Mouse (Mus musculus): Measurements from ENCODE around the gene 4930432M17Rik. TPM values are rescaled to one million over a fixed set of nuclear protein-coding genes. Genes with fewer than 3 reads are reported as not detected.

4930432M17Rik gene
- polyA plus RNA-seq, 2 experiments: not detected

DNA sequence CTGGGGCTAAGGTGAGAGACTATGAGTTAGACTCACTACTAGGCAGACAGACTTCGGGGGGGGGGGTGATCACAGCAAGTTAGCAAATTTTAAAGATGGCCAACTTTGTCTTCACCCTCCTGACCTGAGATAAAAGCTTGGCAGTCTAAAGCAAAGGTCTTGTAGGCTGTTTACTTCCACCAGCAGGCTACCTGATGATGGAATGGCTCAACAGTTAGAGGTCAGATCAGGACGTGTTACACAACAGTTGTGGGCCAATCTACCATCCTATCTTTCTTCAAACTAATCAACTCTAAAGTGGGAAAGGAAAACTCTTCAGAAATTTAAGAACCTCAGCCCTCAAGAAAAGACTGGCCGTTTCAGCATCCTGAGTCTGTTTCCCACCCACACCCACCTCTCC is 9.6 kb downstream of the 4930432M17Rik start:
- ATAC-seq (ENCODE audit: insufficient read depth) (no peak), DNase-seq (ENCODE audit: low read depth in 3 of 3, low spot score in 3 of 3) (peak in 1 of 3 experiments; percentile 19)
- H3K4me3 ChIP-seq (ENCODE audit: insufficient read depth in 1 of 2, low read depth in 2 of 2, low read length in 2 of 2): no peak overlapping the region
- TF ChIP-seq CTCF (IDR thresholded peaks at IDR 0.05; ENCODE audit: low read depth) (no peak), EP300 (IDR thresholded peaks at IDR 0.05; ENCODE audit: low read depth) (no peak)
- no peaks in the 10 kb centered on the region for H3K9me3 ChIP-seq (ENCODE audit: control insufficient read depth, low read length)
- no peaks in the 10 kb centered on the region for H3K27me3 ChIP-seq (ENCODE audit: control insufficient read depth, insufficient read depth, low read length)
- WGBS (ENCODE audit: insufficient replicate concordance): 36% methylated on average over 3 of the region's 3 CpGs
- H3K36me3 ChIP-seq (replicated peaks; ENCODE audit: control insufficient read depth, insufficient read depth, low read depth): no peaks in the 10 kb centered on the region
- H3K4me2 ChIP-seq (ENCODE audit: low read depth): no peak overlapping the region
- H3K9ac ChIP-seq (replicated peaks): no peak overlapping the region
- H3K27ac ChIP-seq: no peak overlapping the region
- no peaks in the 10 kb centered on the region; a peak in 1 of 4 replicates for H3K4me1 ChIP-seq (replicated peaks; ENCODE audit: control insufficient read depth in 2 of 2, insufficient read depth in 2 of 2, low read length in 1 of 2)

DNA sequence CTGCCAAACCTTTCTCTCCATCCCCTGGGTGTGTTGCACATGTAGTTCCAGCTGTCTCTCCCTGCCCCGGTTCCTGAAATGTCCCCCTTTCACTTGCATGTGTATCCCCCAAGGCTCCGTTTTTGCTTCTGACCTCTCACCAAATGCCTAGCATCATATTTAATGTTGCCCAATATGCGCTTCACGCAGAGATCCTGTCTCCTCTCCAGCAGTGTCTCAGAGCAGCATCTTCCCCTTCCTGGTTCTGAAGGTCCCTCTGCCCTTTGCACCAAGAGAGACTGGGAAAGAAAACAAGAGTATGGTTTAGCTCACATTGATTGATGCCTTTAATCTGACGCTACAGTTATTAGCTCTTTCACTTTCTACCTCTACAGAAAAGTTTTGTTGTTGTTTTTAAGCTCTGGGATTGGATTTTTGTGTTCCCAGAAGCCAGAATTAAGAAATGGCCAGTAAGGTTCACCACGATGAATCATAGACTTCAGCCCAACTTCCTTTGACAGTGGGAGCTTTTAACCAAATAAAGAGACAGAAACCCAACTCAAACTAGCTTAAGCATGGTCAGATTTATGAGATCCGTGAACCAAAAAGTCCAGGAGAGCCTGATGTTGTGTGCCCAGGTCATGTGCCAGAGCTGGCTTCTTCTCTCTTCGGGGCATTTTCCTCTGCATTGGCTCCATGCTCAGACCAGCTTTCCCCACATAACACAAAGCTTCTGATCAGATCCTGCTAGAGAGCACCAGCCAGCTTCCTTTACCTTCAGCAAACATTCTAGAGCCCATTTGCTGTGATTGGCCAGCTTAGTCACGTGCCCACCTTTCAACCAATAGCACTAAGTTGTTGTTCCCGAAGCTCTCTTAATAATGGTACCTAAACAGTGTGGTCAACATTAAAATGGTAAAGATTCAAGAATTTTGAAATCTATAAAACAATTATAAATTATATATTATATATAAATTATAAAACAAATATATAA is 12.2 kb downstream of the 4930432M17Rik start:
- WGBS (ENCODE audit: insufficient replicate concordance): 55% methylated on average over 10 of the region's 10 CpGs
- DNase-seq (ENCODE audit: low read depth in 3 of 3, low spot score in 3 of 3) (no peak), ATAC-seq (ENCODE audit: insufficient read depth) (no peak)
- H3K4me2 ChIP-seq (ENCODE audit: low read depth): no peak overlapping the region
- H3K27ac ChIP-seq: no peak overlapping the region
- TF ChIP-seq EP300 (IDR thresholded peaks at IDR 0.05; ENCODE audit: low read depth) (no peak), CTCF (IDR thresholded peaks at IDR 0.05; ENCODE audit: low read depth) (no peak)
- H3K36me3 ChIP-seq (replicated peaks; ENCODE audit: control insufficient read depth, insufficient read depth, low read depth): no peaks in the 10 kb centered on the region
- no peaks in the 10 kb centered on the region for H3K9me3 ChIP-seq (ENCODE audit: control insufficient read depth, low read length)
- H3K4me3 ChIP-seq (ENCODE audit: insufficient read depth in 1 of 2, low read depth in 2 of 2, low read length in 2 of 2): no peak overlapping the region
- H3K27me3 ChIP-seq (ENCODE audit: control insufficient read depth, insufficient read depth, low read length): no peaks in the 10 kb centered on the region
- no peak overlapping the region for H3K9ac ChIP-seq (replicated peaks)
- no peaks in the 10 kb centered on the region; a peak in 1 of 4 replicates for H3K4me1 ChIP-seq (replicated peaks; ENCODE audit: control insufficient read depth in 2 of 2, insufficient read depth in 2 of 2, low read length in 1 of 2)

GRCm38 (mm10) chr3:121684552-121684951 is 14.0 kb downstream of the 4930432M17Rik start:
- Histone ChIP-seq H3K4me1 (replicated peaks; ENCODE audit: control insufficient read depth in 2 of 2, insufficient read depth in 2 of 2, low read length in 1 of 2) (peaks cover 0 to 4% of the 10 kb centered on the region in 2 experiments; a peak in 2 of 4 replicates), H3K9ac (replicated peaks) (no peak overlapping the region), H3K27ac (no peak overlapping the region), H3K4me2 (ENCODE audit: low read depth) (no peak overlapping the region), H3K4me3 (ENCODE audit: insufficient read depth in 1 of 2, low read depth in 2 of 2, low read length in 2 of 2) (no peak overlapping the region), H3K27me3 (ENCODE audit: control insufficient read depth, insufficient read depth, low read length) (no peaks in the 10 kb centered on the region), H3K9me3 (ENCODE audit: control insufficient read depth, low read length) (no peaks in the 10 kb centered on the region), H3K36me3 (replicated peaks; ENCODE audit: control insufficient read depth, insufficient read depth, low read depth) (no peaks in the 10 kb centered on the region)
- 50% methylated on average over 4 of the region's 4 CpGs for WGBS (ENCODE audit: insufficient replicate concordance)
- DNase-seq (ENCODE audit: low read depth in 3 of 3, low spot score in 3 of 3) (no peak), ATAC-seq (ENCODE audit: insufficient read depth) (no peak)
- TF ChIP-seq EP300 (IDR thresholded peaks at IDR 0.05; ENCODE audit: low read depth) (no peak), CTCF (IDR thresholded peaks at IDR 0.05; ENCODE audit: low read depth) (no peak)

DNA sequence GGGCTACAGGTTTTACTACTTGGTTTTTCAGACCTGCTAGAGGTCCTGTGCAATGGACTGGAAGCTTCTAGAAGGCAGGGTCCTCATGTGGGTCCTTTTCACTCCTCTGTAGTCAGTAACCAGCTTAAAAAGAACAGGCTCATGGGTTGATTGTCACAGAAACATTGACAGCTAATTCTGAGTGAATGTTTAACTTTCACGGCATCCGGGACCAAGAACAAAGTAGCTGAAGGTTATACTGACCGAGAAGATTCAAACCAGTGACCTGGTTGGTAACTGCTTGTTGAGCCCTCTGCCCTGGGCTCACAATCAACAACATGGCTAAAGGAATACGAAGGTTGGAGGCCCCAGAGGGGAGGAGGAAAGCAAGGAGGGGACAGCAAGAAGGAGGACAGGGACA is 14.4 kb downstream of the 4930432M17Rik start:
- H3K9me3 ChIP-seq (ENCODE audit: control insufficient read depth, low read length): no peaks in the 10 kb centered on the region
- H3K4me1 ChIP-seq (replicated peaks; ENCODE audit: control insufficient read depth in 2 of 2, insufficient read depth in 2 of 2, low read length in 1 of 2): peaks cover 0 to 4% of the 10 kb centered on the region in 2 experiments; a peak in 2 of 4 replicates
- H3K4me3 ChIP-seq (ENCODE audit: insufficient read depth in 1 of 2, low read depth in 2 of 2, low read length in 2 of 2): no peak overlapping the region
- no peak overlapping the region for H3K27ac ChIP-seq
- no peak overlapping the region for H3K9ac ChIP-seq (replicated peaks)
- ATAC-seq (ENCODE audit: insufficient read depth): no peak
- no peaks in the 10 kb centered on the region for H3K36me3 ChIP-seq (replicated peaks; ENCODE audit: control insufficient read depth, insufficient read depth, low read depth)
- H3K4me2 ChIP-seq (ENCODE audit: low read depth): no peak overlapping the region
- DNase-seq (ENCODE audit: low read depth in 3 of 3, low spot score in 3 of 3): no peak
- H3K27me3 ChIP-seq (ENCODE audit: control insufficient read depth, insufficient read depth, low read length): no peaks in the 10 kb centered on the region
- TF ChIP-seq EP300 (IDR thresholded peaks at IDR 0.05; ENCODE audit: low read depth) (no peak), CTCF (IDR thresholded peaks at IDR 0.05; ENCODE audit: low read depth) (no peak)
- whole genome bisulfite sequencing (ENCODE audit: insufficient replicate concordance): 45% methylated on average over 4 of the region's 4 CpGs

GRCm38 (mm10) chr3:121685985-121686384 is 15.4 kb downstream of the 4930432M17Rik start:
- no peaks in the 10 kb centered on the region for H3K36me3 ChIP-seq (replicated peaks; ENCODE audit: control insufficient read depth, insufficient read depth, low read depth)
- H3K4me3 ChIP-seq (ENCODE audit: insufficient read depth in 1 of 2, low read depth in 2 of 2, low read length in 2 of 2): no peak overlapping the region
- peaks cover 0 to 4% of the 10 kb centered on the region in 2 experiments; a peak in 2 of 4 replicates for H3K4me1 ChIP-seq (replicated peaks; ENCODE audit: control insufficient read depth in 2 of 2, insufficient read depth in 2 of 2, low read length in 1 of 2)
- DNase-seq (ENCODE audit: low read depth in 3 of 3, low spot score in 3 of 3): no peak
- no peak overlapping the region for H3K9ac ChIP-seq (replicated peaks)
- no peak overlapping the region for H3K4me2 ChIP-seq (ENCODE audit: low read depth)
- H3K27ac ChIP-seq: no peak overlapping the region
- H3K9me3 ChIP-seq (ENCODE audit: control insufficient read depth, low read length): no peaks in the 10 kb centered on the region
- H3K27me3 ChIP-seq (ENCODE audit: control insufficient read depth, insufficient read depth, low read length): no peaks in the 10 kb centered on the region
- no peak for ATAC-seq (ENCODE audit: insufficient read depth)
- TF ChIP-seq EP300 (IDR thresholded peaks at IDR 0.05; ENCODE audit: low read depth): no peak
- no peak for TF ChIP-seq CTCF (IDR thresholded peaks at IDR 0.05; ENCODE audit: low read depth)
- WGBS (ENCODE audit: insufficient replicate concordance): 46% methylated on average over 1 of the region's 1 CpGs
